Mouse (Mus musculus) megakaryocyte, adult 5-6 weeks (primary cell): Measurements from ENCODE around the gene Bmpr2. TPM values are rescaled to one million over a fixed set of nuclear protein-coding genes. Genes with fewer than 3 reads are reported as not detected.
A peak's percentile ranks its signal among the peaks of the same experiment; 100 is the strongest.

Source experiments
- ATAC-seq: 2 replicates; pipeline ENCODE4 v1.8.0; 2016; ENCODE audit warnings: mild to moderate bottlenecking, inconsistent platforms; ENCODE audit not compliant: poor library complexity, severe bottlenecking
- total RNA-seq, 2 experiments: library from RNA; stranded (forward) in 1 of 2; stranded (reverse) in 1 of 2; fragments of 153-499, 151-499 nt in 1 of 2; fragments of 221-1000, 200-1000 nt in 1 of 2; gene quantifications; 2 replicates each; pipeline versions ENCODE4 v1.2.3 to v1.2.4; 2015 to 2017

Bmpr2 gene
- total RNA-seq, 2 experiments from 2014 or later = 23.0 to 49.3 TPM

DNA sequence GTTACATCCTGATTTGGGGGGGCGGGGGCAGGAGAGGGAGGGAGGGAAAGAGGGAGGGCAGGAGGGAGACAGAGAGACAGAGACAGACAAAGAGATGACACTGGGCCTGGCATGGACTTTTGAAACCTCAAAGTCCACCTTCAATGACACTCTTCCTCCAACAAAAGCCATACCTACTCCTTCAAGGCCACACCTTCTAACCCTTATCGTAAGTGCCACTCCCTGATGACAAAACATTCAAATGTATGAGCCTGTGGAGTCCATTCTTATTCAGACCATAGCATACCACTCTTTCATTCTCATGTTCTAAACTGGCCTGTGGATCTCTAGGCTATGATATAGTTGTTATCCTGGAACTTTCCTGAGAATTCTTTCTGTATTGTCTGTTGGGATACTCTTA lies 161.2 kb downstream of the Bmpr2 start:
- ATAC-seq = no peak

DNA sequence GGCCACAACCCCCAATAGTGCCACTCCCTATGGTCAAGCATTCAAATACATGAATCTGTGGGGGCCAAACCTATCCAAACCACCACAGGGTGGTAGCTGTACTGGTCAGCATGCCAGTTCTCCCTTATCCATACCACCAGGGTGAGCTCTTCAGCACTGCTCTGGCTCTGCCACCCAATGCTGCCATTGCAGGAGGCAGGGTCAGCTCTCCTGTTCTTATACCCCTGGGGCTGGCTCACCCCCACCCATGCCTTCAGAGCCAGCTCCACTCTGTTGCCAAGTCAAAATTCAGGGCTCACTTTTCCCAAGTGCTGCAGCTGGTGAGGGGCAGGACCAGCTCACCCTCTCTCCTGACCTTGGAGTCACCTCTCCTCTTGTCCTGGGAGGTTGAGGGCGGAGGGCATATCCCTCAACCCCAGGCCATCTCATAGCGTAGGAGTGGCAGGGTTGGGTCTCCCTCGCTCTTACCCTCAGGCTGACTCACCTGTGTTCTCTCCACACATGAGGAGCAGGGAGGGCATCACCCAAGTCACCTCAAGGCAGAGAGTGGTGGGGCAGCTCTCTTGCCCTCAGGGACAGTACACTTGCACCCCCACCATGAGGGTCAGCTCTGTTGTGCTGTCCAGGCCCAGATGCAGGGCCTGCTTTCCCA lies 162.9 kb downstream of the Bmpr2 start:
- ATAC-seq = 0 out of 2 replicates have a peak, but pooled peaks have one; percentile 16

DNA sequence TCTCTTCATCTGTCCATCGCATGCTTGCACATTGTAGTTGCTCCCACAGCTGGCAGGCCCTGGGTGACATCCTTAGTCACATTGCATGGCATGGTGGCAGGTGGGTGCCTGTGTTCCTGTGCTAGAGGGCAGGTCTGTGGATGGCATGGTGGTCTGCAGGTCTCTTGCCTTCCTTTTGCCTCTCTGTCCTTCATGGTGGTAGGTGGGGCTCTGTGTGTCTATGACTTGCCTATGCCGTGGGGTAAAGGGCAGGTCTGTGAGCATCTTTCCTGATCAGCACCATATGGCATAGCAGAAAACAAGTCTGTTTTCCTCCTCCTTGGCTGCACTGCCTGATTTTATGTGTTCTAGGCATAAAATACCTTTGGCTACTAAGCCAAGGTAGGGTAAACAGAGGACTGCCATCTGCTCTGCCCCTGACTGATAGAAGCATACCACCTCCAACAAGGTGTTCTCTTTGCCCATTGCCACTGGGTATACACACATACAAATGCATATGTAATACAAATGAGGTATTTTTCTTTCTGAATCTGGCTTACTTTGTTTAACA lies 164.0 kb downstream of the Bmpr2 start:
- no peak for ATAC-seq

Other genes starting within 250 kb of the Bmpr2 start
- gene Gm973, start 247.1 kb upstream of the Bmpr2 start, total RNA-seq (2015) = 0.47 and 2.9 TPM in 2 replicates
- 2.8 and 9.0 TPM in 2 replicates for gene Gm973, start 247.1 kb upstream of the Bmpr2 start, total RNA-seq (2017)
- 209 and 219 TPM in 2 replicates for gene Sumo1, start 92.6 kb upstream of the Bmpr2 start, total RNA-seq (2015)
- gene Sumo1, start 92.6 kb upstream of the Bmpr2 start, total RNA-seq (2017) = 145 TPM in 2 replicates
- gene Nop58, start 78.4 kb upstream of the Bmpr2 start, total RNA-seq (2015) = 36.6 and 56.2 TPM in 2 replicates
- gene Nop58, start 78.4 kb upstream of the Bmpr2 start, total RNA-seq (2017) = 280 and 284 TPM in 2 replicates
- gene Fam117b, start 149.6 kb downstream of the Bmpr2 start, total RNA-seq (2015) = 40.4 and 43.9 TPM in 2 replicates
- gene Fam117b, start 149.6 kb downstream of the Bmpr2 start, total RNA-seq (2017) = 40.7 and 48.4 TPM in 2 replicates